Mouse (Mus musculus): ENCODE results near the gene Cradd. TPM values are rescaled to one million over a fixed set of nuclear protein-coding genes. Genes with fewer than 3 reads are reported as not detected.

The Cradd gene
- 10.3 and 11.7 TPM in 2 replicates for polyA plus RNA-seq (2015; fragmentation: Nextera tagmentation; extraction: Ambion mirVana)

DNA sequence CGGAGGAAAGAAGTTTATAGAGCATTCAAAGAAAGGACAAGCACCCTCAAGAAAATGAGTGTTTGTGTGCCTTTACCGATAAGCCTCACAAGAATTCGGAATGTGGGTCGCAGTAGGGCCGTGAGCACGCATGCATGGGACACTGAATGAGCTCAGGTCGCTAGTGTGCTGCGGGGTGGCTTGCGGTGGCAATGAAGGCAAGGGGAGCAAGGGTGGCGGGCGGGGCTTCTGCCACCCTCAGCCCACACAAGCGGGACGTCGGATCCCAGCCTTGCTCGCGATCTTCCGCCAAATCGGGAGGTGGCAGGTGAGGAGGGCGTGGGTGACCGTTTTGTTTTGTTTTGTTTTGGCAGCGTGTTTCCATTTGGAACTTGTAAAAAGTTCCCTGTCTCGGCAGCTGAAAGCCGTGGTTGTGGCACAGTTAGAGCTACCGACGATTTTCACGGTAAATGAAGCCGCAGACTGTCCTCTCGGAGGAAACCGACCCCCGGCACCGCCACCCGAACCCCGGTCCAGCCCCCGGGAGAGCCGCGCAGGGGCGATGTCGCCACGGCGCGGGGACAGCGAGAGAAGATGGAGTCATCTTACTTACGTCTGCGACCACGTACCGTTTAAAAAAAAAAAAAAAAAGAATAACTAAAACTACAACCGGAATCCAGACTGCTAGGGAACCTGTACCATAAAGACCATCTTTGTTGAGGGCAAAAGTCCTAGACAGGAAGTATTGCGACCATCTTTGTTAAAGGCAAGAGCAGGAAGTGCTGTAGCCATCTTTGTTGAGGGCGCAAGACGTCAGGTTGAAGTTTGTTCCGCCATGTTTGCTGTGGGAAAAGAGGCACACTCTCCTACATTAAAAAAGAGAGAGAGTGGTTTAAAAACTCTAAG is at the start of gene Cradd:
Cradd (minus strand) TSS at position 741 of the 885 bp plus-strand sequence.
- H3K36me3 ChIP-seq, result no peaks in the 10 kb centered on the region
- H3K9ac ChIP-seq, result peak within 1 kb of the TSS; percentile 79
- H3K9me3 ChIP-seq, result no peaks in the 10 kb centered on the region
- 0 out of 2 replicates have a peak, but pooled peaks cover 6% of the 10 kb centered on the region for H3K27me3 ChIP-seq
- H3K4me2 ChIP-seq, result peak within 1 kb of the TSS; percentile 65
- 1% methylated on average over 51 of the region's 51 CpGs for whole genome bisulfite sequencing
- peak; percentile 89 for ATAC-seq (ENCODE audit: low FRiP score)
- H3K4me3 ChIP-seq, result peak within 1 kb of the TSS; percentile 50
- H3K4me1 ChIP-seq (replicated peaks), result peaks cover 16% of the 10 kb centered on the region
- peak within 1 kb of the TSS; percentile 93 for H3K27ac ChIP-seq

- H3K36me3 ChIP-seq, result no peaks in the 10 kb centered on the region
- no peaks in the 10 kb centered on the region for H3K9me3 ChIP-seq
- H3K9ac ChIP-seq, result no peak overlapping the region
- H3K27ac ChIP-seq, result no peak overlapping the region
- no peak overlapping the region for H3K4me2 ChIP-seq
- ATAC-seq (ENCODE audit: low FRiP score), result no peak
- H3K27me3 ChIP-seq, result no peaks in the 10 kb centered on the region
- H3K4me1 ChIP-seq (replicated peaks), result no peaks in the 10 kb centered on the region
- no peak overlapping the region for H3K4me3 ChIP-seq
- 94% methylated on average over 6 of the region's 6 CpGs for WGBS
These were observed 49.4 kb upstream of the Cradd start for GRCm38 (mm10) chr10:95373340-95373739.

DNA sequence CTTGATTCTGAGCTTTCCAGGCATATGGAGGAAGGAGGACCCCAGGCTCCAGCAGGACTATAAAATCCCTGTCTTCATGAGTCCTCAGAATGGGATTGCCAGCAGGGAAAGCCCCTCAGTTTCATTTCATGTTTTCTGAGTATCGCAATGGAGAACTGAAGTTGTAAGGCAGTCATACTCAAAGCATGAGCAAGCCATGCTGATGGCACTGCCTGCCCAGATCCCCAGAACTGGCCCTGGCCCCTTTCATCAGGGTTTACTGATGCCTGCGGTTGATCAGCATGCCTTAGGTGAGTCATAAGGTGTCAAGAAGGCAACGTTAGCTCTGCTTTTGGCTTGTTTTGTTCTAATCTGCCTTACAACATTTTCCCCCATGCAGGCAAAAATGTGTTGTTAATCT is 48.0 kb upstream of the Cradd start:
- Histone ChIP-seq H3K4me3 (no peak overlapping the region), H3K4me2 (no peak overlapping the region), H3K27ac (no peak overlapping the region), H3K9me3 (no peaks in the 10 kb centered on the region), H3K9ac (no peak overlapping the region), H3K36me3 (no peaks in the 10 kb centered on the region), H3K4me1 (replicated peaks) (no peaks in the 10 kb centered on the region), H3K27me3 (no peaks in the 10 kb centered on the region)
- 92% methylated on average over 3 of the region's 3 CpGs for WGBS
- ATAC-seq (ENCODE audit: low FRiP score), result no peak

DNA sequence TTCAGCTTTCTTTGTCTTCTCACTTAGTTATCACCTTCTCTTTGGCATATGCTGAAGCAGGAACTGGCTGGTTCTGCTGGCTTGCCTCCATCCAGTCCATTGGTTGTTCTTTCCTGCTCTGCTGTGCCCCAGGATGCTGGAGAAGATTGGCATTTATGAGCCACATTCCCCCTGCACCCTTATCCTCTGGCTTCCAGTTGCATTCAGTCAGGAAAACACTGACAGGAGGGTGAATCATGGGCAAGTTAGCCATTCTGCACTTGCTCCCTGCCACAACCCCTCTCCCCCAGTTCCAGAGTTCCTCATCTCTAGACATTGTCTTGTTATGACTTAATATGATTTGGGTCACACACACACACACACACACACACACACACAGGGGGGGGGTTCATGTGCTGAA is 45.3 kb upstream of the Cradd start:
- H3K9me3 ChIP-seq, result no peaks in the 10 kb centered on the region
- H3K27me3 ChIP-seq, result no peaks in the 10 kb centered on the region
- H3K4me1 ChIP-seq (replicated peaks), result no peaks in the 10 kb centered on the region
- H3K36me3 ChIP-seq, result no peaks in the 10 kb centered on the region
- H3K4me3 ChIP-seq, result no peak overlapping the region
- no peak overlapping the region for H3K27ac ChIP-seq
- ATAC-seq (ENCODE audit: low FRiP score), result no peak
- no peak overlapping the region for H3K4me2 ChIP-seq
- H3K9ac ChIP-seq, result no peak overlapping the region

GRCm38 (mm10) chr10:95368151-95368550 is 44.2 kb upstream of the Cradd start:
- no peak for ATAC-seq (ENCODE audit: low FRiP score)
- Histone ChIP-seq H3K36me3 (no peaks in the 10 kb centered on the region), H3K4me1 (replicated peaks) (no peaks in the 10 kb centered on the region), H3K4me3 (no peak overlapping the region), H3K9me3 (no peaks in the 10 kb centered on the region), H3K9ac (no peak overlapping the region), H3K4me2 (no peak overlapping the region), H3K27me3 (no peaks in the 10 kb centered on the region), H3K27ac (no peak overlapping the region)
- WGBS, result 90% methylated on average over 14 of the region's 14 CpGs

- no peak overlapping the region for H3K27ac ChIP-seq
- no peak overlapping the region for H3K4me3 ChIP-seq
- no peaks in the 10 kb centered on the region for H3K9me3 ChIP-seq
- no peak overlapping the region for H3K9ac ChIP-seq
- no peaks in the 10 kb centered on the region for H3K36me3 ChIP-seq
- no peaks in the 10 kb centered on the region for H3K4me1 ChIP-seq (replicated peaks)
- no peaks in the 10 kb centered on the region for H3K27me3 ChIP-seq
- WGBS, result 86% methylated on average over 9 of the region's 9 CpGs
- H3K4me2 ChIP-seq, result no peak overlapping the region
- no peak for ATAC-seq (ENCODE audit: low FRiP score)
These were observed 43.7 kb upstream of the Cradd start for GRCm38 (mm10) chr10:95367661-95368089.

DNA sequence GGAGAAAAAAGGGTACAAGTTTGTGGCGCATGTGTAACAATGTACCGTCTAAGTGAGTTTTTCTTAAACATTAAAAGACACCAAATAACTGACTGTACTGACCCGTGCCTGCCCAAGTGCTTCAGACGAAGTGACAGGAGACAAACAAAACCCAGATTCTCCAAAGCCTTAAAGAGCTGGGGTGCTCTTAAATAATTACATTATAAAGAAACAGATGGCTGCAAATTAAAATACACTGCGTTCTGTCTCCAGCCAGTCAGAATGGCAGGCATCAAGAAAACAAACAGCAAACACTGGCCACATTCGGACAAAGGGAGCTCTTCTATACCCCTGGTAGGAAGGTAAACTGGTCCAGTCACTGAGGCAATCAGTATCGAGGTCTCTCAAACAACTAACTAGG is 43.3 kb upstream of the Cradd start:
- H3K9me3 ChIP-seq, result no peaks in the 10 kb centered on the region
- H3K4me3 ChIP-seq, result no peak overlapping the region
- H3K27ac ChIP-seq, result no peak overlapping the region
- H3K27me3 ChIP-seq, result no peaks in the 10 kb centered on the region
- H3K9ac ChIP-seq, result no peak overlapping the region
- H3K36me3 ChIP-seq, result no peaks in the 10 kb centered on the region
- H3K4me2 ChIP-seq, result no peak overlapping the region
- 74% methylated on average over 7 of the region's 7 CpGs for WGBS
- no peak for ATAC-seq (ENCODE audit: low FRiP score)
- H3K4me1 ChIP-seq (replicated peaks), result peaks cover 4% of the 10 kb centered on the region; the same call in 1 of the 2 replicates

GRCm38 (mm10) chr10:95362326-95362725 is 38.4 kb upstream of the Cradd start:
- ATAC-seq (ENCODE audit: low FRiP score), result no peak
- peaks cover 5% of the 10 kb centered on the region; the same call in 1 of the 2 replicates for H3K4me1 ChIP-seq (replicated peaks)
- no peak overlapping the region for H3K4me2 ChIP-seq
- H3K9ac ChIP-seq, result no peak overlapping the region
- H3K36me3 ChIP-seq, result no peaks in the 10 kb centered on the region
- H3K27me3 ChIP-seq, result no peaks in the 10 kb centered on the region
- no peak overlapping the region for H3K27ac ChIP-seq
- no peaks in the 10 kb centered on the region for H3K9me3 ChIP-seq
- 20% methylated on average over 2 of the region's 2 CpGs for WGBS
- H3K4me3 ChIP-seq, result no peak overlapping the region

GRCm38 (mm10) chr10:95361260-95361841 is 37.4 kb upstream of the Cradd start:
- ATAC-seq (ENCODE audit: low FRiP score), result no peak
- Histone ChIP-seq H3K36me3 (no peaks in the 10 kb centered on the region), H3K4me2 (no peak overlapping the region), H3K27me3 (no peaks in the 10 kb centered on the region), H3K4me1 (replicated peaks) (peaks cover 5% of the 10 kb centered on the region; the same call in 1 of the 2 replicates), H3K9me3 (no peaks in the 10 kb centered on the region), H3K4me3 (no peak overlapping the region), H3K9ac (no peak overlapping the region), H3K27ac (no peak overlapping the region)
- 90% methylated on average over 12 of the region's 12 CpGs for WGBS

GRCm38 (mm10) chr10:95360048-95360447 is 36.1 kb upstream of the Cradd start:
- no peaks in the 10 kb centered on the region for H3K9me3 ChIP-seq
- H3K27me3 ChIP-seq, result no peaks in the 10 kb centered on the region
- WGBS, result 91% methylated on average over 5 of the region's 5 CpGs

GRCm38 (mm10) chr10:95357721-95358120 is 33.8 kb upstream of the Cradd start:
- Histone ChIP-seq H3K9ac (no peak overlapping the region), H3K4me1 (replicated peaks) (peaks cover 12% of the 10 kb centered on the region), H3K4me2 (no peak overlapping the region), H3K9me3 (no peaks in the 10 kb centered on the region), H3K27me3 (no peaks in the 10 kb centered on the region), H3K36me3 (no peaks in the 10 kb centered on the region), H3K4me3 (no peak overlapping the region), H3K27ac (no peak overlapping the region)
- ATAC-seq (ENCODE audit: low FRiP score), result no peak
- 94% methylated on average over 3 of the region's 3 CpGs for WGBS

More at GRCm38 (mm10) chr10:95360048-95360447, 36.1 kb upstream of the Cradd start:
- H3K27ac ChIP-seq, result no peak overlapping the region
- ATAC-seq (ENCODE audit: low FRiP score), result no peak
- H3K4me2 ChIP-seq, result no peak overlapping the region
- H3K4me3 ChIP-seq, result no peak overlapping the region
- H3K4me1 ChIP-seq (replicated peaks), result peaks cover 12% of the 10 kb centered on the region
- H3K9ac ChIP-seq, result no peak overlapping the region
- H3K36me3 ChIP-seq, result no peaks in the 10 kb centered on the region

DNA sequence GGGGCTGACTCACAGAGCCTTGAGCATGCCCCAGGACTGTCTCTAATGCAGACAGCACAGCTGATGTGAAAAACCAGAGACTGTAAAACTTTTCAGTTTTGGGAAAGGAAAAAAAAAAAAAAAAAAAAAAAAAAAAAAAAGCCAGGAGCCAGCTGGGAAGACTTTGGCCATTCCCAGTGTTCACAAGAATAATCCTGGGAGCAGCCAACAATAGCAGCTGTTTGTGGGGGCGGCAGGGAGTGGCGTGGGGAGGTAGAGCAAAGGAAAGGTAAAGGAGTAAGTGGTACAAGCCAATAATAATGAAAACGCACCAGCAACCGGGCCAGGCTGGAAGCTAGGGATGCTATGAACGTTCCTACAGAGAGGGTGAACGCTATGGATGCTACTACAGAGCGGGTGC is 32.8 kb upstream of the Cradd start:
- ATAC-seq (ENCODE audit: low FRiP score), result no peak
- Histone ChIP-seq H3K36me3 (no peaks in the 10 kb centered on the region), H3K9ac (no peak overlapping the region), H3K27ac (no peak overlapping the region), H3K9me3 (no peaks in the 10 kb centered on the region), H3K4me2 (no peak overlapping the region), H3K4me3 (no peak overlapping the region), H3K4me1 (replicated peaks) (peaks cover 7% of the 10 kb centered on the region), H3K27me3 (no peaks in the 10 kb centered on the region)
- WGBS, result 80% methylated on average over 7 of the region's 7 CpGs
